Mouse (Mus musculus) intestine, embryonic 14.5 days (tissue): Measurements from ENCODE around the gene Fam71e1. TPM values are rescaled to one million over a fixed set of nuclear protein-coding genes. Genes with fewer than 3 reads are reported as not detected.

ENCODE experiments used
- ATAC-seq: fragments of 200-750 bp; cut with Nextera tagmentation; replicated peaks from 2 replicates; pipeline ENCODE4 v1.8.0; 2017; ENCODE audit warnings: low read depth, moderate number of reproducible peaks, moderate TSS enrichment, moderate library complexity; ENCODE audit not compliant: low FRiP score, low TSS enrichment
- DNase-seq: peaks from one replicate; pipeline ENCODE4 v3.0.0-alpha.2; 2018; ENCODE audit warnings: low spot score
- H3K27ac ChIP-seq: fragments of 300-500 bp; sonication (generic); 2 replicates; pipeline ENCODE4 v1.5.1; 2014; ENCODE audit warnings: low read depth, mild to moderate bottlenecking, control low read depth
- H3K27me3 ChIP-seq: fragments of 300-500 bp; sonication (generic); replicated peaks from 2 replicates; pipeline ENCODE4 v1.6.1; 2014; ENCODE audit warnings: low read length, control low read depth; ENCODE audit not compliant: control insufficient read depth, insufficient read depth
- H3K36me3 ChIP-seq: fragments of 300-500 bp; sonication (generic); 2 replicates; pipeline ENCODE4 v1.6.1; 2014; ENCODE audit warnings: low read length, control low read depth; ENCODE audit not compliant: control insufficient read depth, insufficient read depth
- H3K4me1 ChIP-seq: fragments of 300-500 bp; sonication (generic); replicated peaks from 2 replicates; pipeline ENCODE4 v1.6.1; 2014; ENCODE audit warnings: low read length, control low read depth, mixed read lengths; ENCODE audit not compliant: control insufficient read depth, insufficient read depth
- H3K4me2 ChIP-seq: fragments of 300-500 bp; sonication (generic); 2 replicates; pipeline ENCODE4 v1.6.1; 2014; ENCODE audit warnings: low read length
- H3K4me3 ChIP-seq: fragments of 300-500 bp; sonication (generic); 2 replicates; pipeline ENCODE4 v1.5.1; 2014; ENCODE audit warnings: low read depth, low read length, control low read depth, mixed read lengths
- H3K9ac ChIP-seq: fragments of 300-500 bp; sonication (generic); 2 replicates; pipeline ENCODE4 v1.6.1; 2014; ENCODE audit warnings: mild to moderate bottlenecking, low read length
- H3K9me3 ChIP-seq: fragments of 300-500 bp; sonication (generic); 2 replicates; pipeline ENCODE4 v1.6.1; 2016; ENCODE audit warnings: low read length, control low read depth; ENCODE audit not compliant: control insufficient read depth
- WGBS: fragments of 180-500 bp; shearing (Covaris S2); extraction: QIAGEN DNeasy Blood & Tissue Kit; methylation state at CpG from one replicate; pipeline ENCODE4 v1.1.7; 2014; 5-methylcytosine and 5-hydroxymethylcytosine counted together
- polyA plus RNA-seq: library from polyadenylated mRNA; unstranded; fragments of >200 nt; fragmentation: Nextera tagmentation; extraction: Ambion mirVana; gene quantifications from 2 replicates; pipeline ENCODE4 v1.2.1, GENCODE M21; 2014

The Fam71e1 gene
- polyA plus RNA-seq, 1 experiment from 2014 or later: 11.5 TPM

DNA sequence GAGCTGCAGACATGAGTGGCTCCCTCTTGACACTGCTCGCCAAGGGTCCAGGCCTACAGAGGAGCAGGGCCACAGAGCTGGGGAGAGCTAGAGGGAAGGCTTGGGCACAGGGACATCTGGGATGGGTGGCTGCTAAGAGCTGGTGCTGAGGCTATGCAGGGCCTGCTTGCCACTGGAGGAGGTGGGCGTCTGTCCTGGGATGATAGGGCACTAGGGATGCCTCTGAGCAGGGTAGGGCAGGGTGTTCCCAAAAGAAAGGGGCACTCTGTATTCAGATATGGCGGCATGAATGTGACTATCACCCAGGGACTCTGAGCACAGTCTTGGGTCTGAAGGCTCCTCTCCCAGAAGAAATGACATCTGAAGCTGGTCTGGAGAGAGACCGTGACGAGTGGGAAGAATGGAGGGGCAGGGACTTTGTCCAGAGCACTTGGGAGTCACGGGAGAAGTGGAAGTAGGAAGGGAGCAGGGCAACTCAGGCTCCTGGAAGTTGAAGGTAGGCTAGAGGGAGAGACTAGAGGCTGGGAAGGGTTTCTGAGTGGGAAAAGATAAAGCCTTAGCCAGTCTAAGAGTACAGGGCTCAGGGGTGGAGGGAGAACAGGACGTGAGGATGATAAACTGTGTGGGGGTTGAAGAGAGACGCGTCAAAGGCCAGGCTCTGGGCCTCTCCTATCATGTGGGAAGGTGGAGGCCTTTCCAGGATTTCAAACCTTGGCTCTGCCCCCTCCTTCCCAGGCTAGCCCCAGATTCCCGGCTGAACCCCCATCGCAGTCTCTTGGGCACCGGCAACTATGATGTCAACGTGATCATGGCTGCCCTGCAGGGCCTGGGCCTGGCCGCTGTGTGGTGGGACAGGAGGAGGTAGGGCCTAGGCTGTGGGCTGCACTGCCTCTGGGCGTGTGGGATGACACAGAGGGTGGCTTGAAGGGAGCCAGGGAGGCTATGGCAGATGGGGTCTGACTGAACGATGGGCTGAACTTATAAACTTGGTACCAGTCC, 26.4 kb upstream of the Fam71e1 start:
- ATAC-seq (no peak), DNase-seq (no peak)
- Histone ChIP-seq H3K9me3 (no peaks in the 10 kb centered on the region), H3K4me2 (no peak overlapping the region), H3K4me1 (peaks cover 10% of the 10 kb centered on the region), H3K9ac (no peak overlapping the region), H3K27ac (no peak overlapping the region), H3K4me3 (no peak overlapping the region), H3K27me3 (no peaks in the 10 kb centered on the region; the same call in 1 of the 2 replicates), H3K36me3 (no peaks in the 10 kb centered on the region)
- WGBS: 88% methylated on average over 16 of the region's 16 CpGs

DNA sequence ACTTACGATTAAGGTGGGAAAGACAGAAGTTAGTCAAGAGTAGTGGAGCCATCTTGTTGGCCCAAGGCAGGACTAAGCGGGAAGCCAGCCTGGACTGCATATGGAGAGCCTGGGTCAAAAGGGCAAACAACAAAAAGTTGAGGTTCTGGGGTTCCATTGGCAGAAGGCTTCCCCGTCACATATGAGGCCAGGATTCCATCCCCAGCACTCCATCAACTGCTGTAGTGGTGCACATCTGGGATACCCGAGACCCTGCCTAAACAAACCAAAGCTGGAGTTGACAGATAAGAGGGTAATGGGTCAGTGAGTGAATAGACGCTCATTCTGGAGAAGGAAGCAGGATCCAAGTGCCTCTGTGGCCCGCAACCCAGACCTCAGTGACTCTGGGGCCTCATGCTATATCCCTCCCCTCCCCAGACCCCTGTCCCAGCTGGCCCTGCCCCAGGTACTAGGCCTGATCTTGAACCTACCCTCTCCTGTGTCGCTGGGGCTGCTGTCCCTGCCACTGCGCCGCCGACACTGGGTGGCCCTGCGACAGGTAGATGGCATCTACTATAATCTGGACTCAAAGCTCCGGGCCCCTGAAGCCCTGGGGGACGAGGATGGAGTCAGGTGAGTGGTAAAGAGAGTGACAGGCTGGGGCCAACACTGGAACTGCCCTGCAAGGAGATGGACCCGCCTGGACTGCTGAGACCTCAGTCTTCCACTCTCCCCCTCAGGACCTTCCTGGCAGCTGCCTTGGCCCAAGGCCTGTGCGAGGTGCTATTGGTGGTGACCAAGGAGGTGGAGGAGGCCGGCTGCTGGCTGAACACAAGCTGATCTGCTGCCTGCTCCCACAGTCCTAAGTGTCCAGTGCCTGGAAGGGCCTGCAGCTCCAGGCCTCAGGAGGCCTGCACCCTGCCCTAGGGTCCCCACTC, 25.4 kb upstream of the Fam71e1 start:
- Histone ChIP-seq H3K9me3 (no peaks in the 10 kb centered on the region), H3K4me3 (no peak overlapping the region), H3K4me1 (peaks cover 10% of the 10 kb centered on the region), H3K27ac (no peak overlapping the region), H3K4me2 (no peak overlapping the region), H3K36me3 (no peaks in the 10 kb centered on the region), H3K27me3 (peaks cover 7% of the 10 kb centered on the region), H3K9ac (no peak overlapping the region)
- DNase-seq (no peak), ATAC-seq (no peak)
- WGBS: 82% methylated on average over 16 of the region's 16 CpGs

- Histone ChIP-seq H3K27ac (no peak overlapping the region), H3K27me3 (peaks cover 17% of the 10 kb centered on the region), H3K4me1 (peaks cover 10% of the 10 kb centered on the region), H3K9me3 (no peaks in the 10 kb centered on the region), H3K4me2 (no peak overlapping the region), H3K9ac (no peak overlapping the region), H3K4me3 (no peak overlapping the region), H3K36me3 (no peaks in the 10 kb centered on the region)
- 45% methylated on average over 6 of the region's 6 CpGs for WGBS
- DNase-seq (no peak), ATAC-seq (no peak)
Measured at GRCm38 (mm10) chr7:44471880-44472557, 24.4 kb upstream of the Fam71e1 start.

GRCm38 (mm10) chr7:44472558-44472885, 23.9 kb upstream of the Fam71e1 start:
- 7% methylated on average over 1 of the region's 1 CpGs for WGBS
- Histone ChIP-seq H3K27ac (no peak overlapping the region), H3K4me2 (no peak overlapping the region), H3K9ac (no peak overlapping the region), H3K9me3 (no peaks in the 10 kb centered on the region), H3K4me3 (no peak overlapping the region), H3K4me1 (peaks cover 10% of the 10 kb centered on the region), H3K27me3 (peaks cover 22% of the 10 kb centered on the region), H3K36me3 (no peaks in the 10 kb centered on the region)
- no peak for DNase-seq
- ATAC-seq: no peak

- ATAC-seq: no peak
- DNase-seq: no peak
Measured at GRCm38 (mm10) chr7:44472961-44473646, 23.3 kb upstream of the Fam71e1 start.

DNA sequence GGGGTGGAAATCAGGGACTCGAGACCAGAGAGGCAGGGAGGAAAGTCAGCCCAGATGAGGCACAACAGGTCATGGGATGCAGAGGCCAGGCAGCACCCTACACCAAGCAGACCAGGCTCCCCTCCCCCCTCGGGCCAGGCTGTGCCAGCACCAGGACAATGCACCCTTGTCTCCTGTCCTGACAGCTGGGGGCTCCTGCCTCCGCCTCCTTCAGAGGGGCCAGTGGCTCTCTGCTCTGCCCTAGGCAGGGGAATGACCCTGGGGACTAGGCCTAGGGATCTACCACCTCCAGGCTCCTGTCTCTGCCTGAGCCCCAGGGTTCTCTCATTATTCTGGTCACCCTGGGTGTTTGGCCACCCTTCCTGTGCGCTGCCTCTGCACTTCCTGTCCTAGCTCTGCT, 22.0 kb upstream of the Fam71e1 start:
- Histone ChIP-seq H3K4me3 (no peak overlapping the region), H3K4me2 (no peak overlapping the region), H3K36me3 (no peaks in the 10 kb centered on the region), H3K9ac (0 out of 2 replicates have a peak overlapping the region, but pooled peaks have one; percentile 13), H3K27me3 (peaks cover 37% of the 10 kb centered on the region), H3K27ac (peak overlapping the region; percentile 34; the same call in 1 of the 2 replicates), H3K4me1 (peaks cover 3% of the 10 kb centered on the region; the same call in 1 of the 2 replicates), H3K9me3 (no peaks in the 10 kb centered on the region)
- DNase-seq (no peak), ATAC-seq (peak; percentile 71)
- WGBS: 17% methylated on average over 4 of the region's 4 CpGs

More at GRCm38 (mm10) chr7:44472961-44473646, 23.3 kb upstream of the Fam71e1 start:
- H3K9ac ChIP-seq: no peak overlapping the region
- H3K27ac ChIP-seq: 0 out of 2 replicates have a peak overlapping the region, but pooled peaks have one; percentile 16
- H3K4me1 ChIP-seq: peaks cover 10% of the 10 kb centered on the region
- 35% methylated on average over 9 of the region's 9 CpGs for WGBS
- no peak overlapping the region for H3K4me3 ChIP-seq
- H3K36me3 ChIP-seq: no peaks in the 10 kb centered on the region
- no peak overlapping the region for H3K4me2 ChIP-seq
- H3K27me3 ChIP-seq: peaks cover 28% of the 10 kb centered on the region
- no peaks in the 10 kb centered on the region for H3K9me3 ChIP-seq

- Histone ChIP-seq H3K4me2 (no peak overlapping the region), H3K27me3 (peaks cover 40% of the 10 kb centered on the region), H3K36me3 (no peaks in the 10 kb centered on the region), H3K9ac (no peak overlapping the region), H3K27ac (peak overlapping the region; percentile 34; the same call in 1 of the 2 replicates), H3K4me3 (no peak overlapping the region), H3K4me1 (peaks cover 3% of the 10 kb centered on the region; the same call in 1 of the 2 replicates), H3K9me3 (no peaks in the 10 kb centered on the region)
- ATAC-seq (no peak), DNase-seq (no peak)
- WGBS: 37% methylated on average over 5 of the region's 5 CpGs
Measured at GRCm38 (mm10) chr7:44475046-44475614, 21.3 kb upstream of the Fam71e1 start.
